Mouse (Mus musculus): ENCODE results near the gene Olfr1512.
"Not testable (repeated sequence)": the region's sequence is repeated elsewhere in the genome, so short reads cannot be mapped to it uniquely, and the experiment has no call there.

The Olfr1512 gene

GRCm38 (mm10) chr14:52379068-52379467 lies at the start of gene Olfr1512:
Gene Olfr1512 (minus strand): TSS chr14:52379168.
- no peak for DNase-seq (ENCODE audit: low spot score)

GRCm38 (mm10) chr14:52427686-52428085 lies 48.7 kb upstream of the Olfr1512 start:
- no peak for DNase-seq (ENCODE audit: low spot score)

GRCm38 (mm10) chr14:52414273-52414672 lies 35.3 kb upstream of the Olfr1512 start, which contains the start of gene Olfr1510:
Gene Olfr1510 (minus strand): TSS chr14:52414373.
- no peak for DNase-seq (ENCODE audit: low spot score)

- not testable (repeated sequence) for DNase-seq (ENCODE audit: low spot score)
Measured at GRCm38 (mm10) chr14:52410142-52410919, 31.4 kb upstream of the Olfr1512 start.

- no peak for DNase-seq (ENCODE audit: low spot score)
Measured at GRCm38 (mm10) chr14:52397279-52397678, 18.3 kb upstream of the Olfr1512 start, which contains the start of gene Olfr1511. Gene Olfr1511 (minus strand): TSS chr14:52397379.

GRCm38 (mm10) chr14:52390084-52390848 lies 11.3 kb upstream of the Olfr1512 start:
- not testable (repeated sequence) for DNase-seq (ENCODE audit: low spot score)

- no peak for DNase-seq (ENCODE audit: low spot score)
Measured at GRCm38 (mm10) chr14:52368741-52369140, 10.2 kb downstream of the Olfr1512 start.

GRCm38 (mm10) chr14:52356308-52356707 lies 22.7 kb downstream of the Olfr1512 start, which contains the start of gene Olfr1513:
Gene Olfr1513 (minus strand): TSS chr14:52356408.
- DNase-seq (ENCODE audit: low spot score) = no peak

GRCm38 (mm10) chr14:52339512-52339852 lies 39.5 kb downstream of the Olfr1512 start:
- no peak for DNase-seq (ENCODE audit: low spot score)

GRCm38 (mm10) chr14:52338751-52339511 lies 40.0 kb downstream of the Olfr1512 start:
- DNase-seq (ENCODE audit: low spot score) = peak; percentile 75

GRCm38 (mm10) chr14:52332171-52332570 lies 46.8 kb downstream of the Olfr1512 start:
- DNase-seq (ENCODE audit: low spot score) = no peak

- no peak for DNase-seq (ENCODE audit: low spot score)
Measured at GRCm38 (mm10) chr14:52331069-52331750, 47.8 kb downstream of the Olfr1512 start.

GRCm38 (mm10) chr14:52327910-52328812 lies 50.8 kb downstream of the Olfr1512 start, which contains the start of gene Sall2:
Gene Sall2 (minus strand): TSS chr14:52328762.
- no peak for DNase-seq (ENCODE audit: low spot score)

- no peak for DNase-seq (ENCODE audit: low spot score)
Measured at GRCm38 (mm10) chr14:52327375-52327901, 51.5 kb downstream of the Olfr1512 start.

GRCm38 (mm10) chr14:52325890-52326289 lies 53.1 kb downstream of the Olfr1512 start:
- no peak for DNase-seq (ENCODE audit: low spot score)
